Mouse (Mus musculus) megakaryocyte, embryonic 14.5 days (primary cell): Measurements from ENCODE around the gene Izumo4.

Source experiments
- FLI1 ChIP-seq: IDR thresholded peaks from 2 replicates; pipeline ENCODE4 v1.6.1; 2012; ENCODE audit warnings: low read length, inconsistent platforms, mixed read lengths
- GATA1 ChIP-seq: IDR thresholded peaks from 3 replicates; pipeline ENCODE4 v1.6.1; 2012; ENCODE audit warnings: mixed read lengths, low read length, inconsistent platforms, borderline replicate concordance

DNA sequence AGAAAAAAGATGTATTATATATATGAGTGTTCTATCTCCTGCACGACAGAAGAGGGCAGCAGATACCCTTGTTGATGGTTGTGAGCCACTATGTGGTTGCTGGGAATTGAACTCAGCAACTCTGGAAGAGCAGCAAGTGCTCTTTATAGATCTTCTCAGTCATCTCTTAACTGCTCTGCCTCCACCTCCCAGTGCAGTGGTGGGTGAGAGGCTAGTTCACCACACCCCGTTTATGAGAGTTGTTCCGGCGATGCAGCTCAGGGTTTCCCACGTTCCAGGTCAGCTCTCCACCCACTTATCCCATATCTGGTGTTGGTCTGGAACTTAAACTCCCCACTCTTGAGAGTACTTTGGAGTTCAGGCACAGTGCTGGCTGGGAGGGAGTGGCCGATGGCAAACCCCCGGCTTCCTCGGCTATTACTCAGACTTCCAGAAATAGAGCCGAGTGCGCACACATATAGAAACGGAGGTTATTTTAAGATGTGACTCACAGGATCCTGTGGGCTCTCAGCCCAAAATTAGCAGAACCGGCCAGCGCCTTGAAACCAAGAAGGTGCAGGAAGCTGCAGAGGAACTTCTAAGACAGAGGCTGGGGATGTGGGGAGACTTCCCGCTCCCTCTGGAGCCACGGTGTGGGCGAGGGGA lies 49.3 kb downstream of the Izumo4 start:
- TF ChIP-seq GATA1 (no peak), FLI1 (no peak)
